Mouse (Mus musculus): ENCODE measurements around the gene Gm3015. TPM values are rescaled to one million over a fixed set of nuclear protein-coding genes. Genes with fewer than 3 reads are reported as not detected.
"Not testable (repeated sequence)": the region's sequence is repeated elsewhere in the genome, so short reads cannot be mapped to it uniquely, and the experiment has no call there.

Gm3015 gene
- not detected in 2 replicates for polyA plus RNA-seq (2015; fragmentation: Nextera tagmentation; extraction: Ambion mirVana)

GRCm38 (mm10) chr14:42768721-42769120, at the start of gene Gm3015:
Gene Gm3015 (minus strand): TSS chr14:42768821.
- ATAC-seq (ENCODE audit: insufficient number of reproducible peaks, insufficient read depth, low FRiP score, low TSS enrichment, low read depth); H3K36me3 ChIP-seq; H3K4me3 ChIP-seq; H3K4me1 ChIP-seq; H3K9me3 ChIP-seq; H3K27ac ChIP-seq; H3K4me2 ChIP-seq; H3K27me3 ChIP-seq; H3K9ac ChIP-seq: not testable (repeated sequence)
- 50% methylated on average over 1 of the region's 1 CpGs for WGBS

- not testable (repeated sequence) for ATAC-seq (ENCODE audit: insufficient number of reproducible peaks, insufficient read depth, low FRiP score, low TSS enrichment, low read depth); H3K4me2 ChIP-seq; H3K27me3 ChIP-seq; H3K36me3 ChIP-seq; H3K9ac ChIP-seq; H3K27ac ChIP-seq; H3K4me1 ChIP-seq; H3K9me3 ChIP-seq; H3K4me3 ChIP-seq
These were observed 29.3 kb upstream of the Gm3015 start, which contains the start of gene Gm10377 for GRCm38 (mm10) chr14:42797887-42798286. Gene Gm10377 (minus strand): TSS chr14:42797987.

Other genes starting within 250 kb of the Gm3015 start
- gene Gm8024, start 244.5 kb downstream of the Gm3015 start, polyA plus RNA-seq (2015; fragmentation: Nextera tagmentation; extraction: Ambion mirVana), result not detected in 2 replicates
- not detected in 2 replicates for gene Gm17124, start 168.9 kb downstream of the Gm3015 start, polyA plus RNA-seq (2015; fragmentation: Nextera tagmentation; extraction: Ambion mirVana)
- not detected in 2 replicates for gene Gm3633, start 126.9 kb downstream of the Gm3015 start, polyA plus RNA-seq (2015; fragmentation: Nextera tagmentation; extraction: Ambion mirVana)
- not detected in 2 replicates for gene Gm10378, start 112.9 kb downstream of the Gm3015 start, polyA plus RNA-seq (2015; fragmentation: Nextera tagmentation; extraction: Ambion mirVana)
- not detected in 2 replicates for gene Gm10377, start 29.2 kb upstream of the Gm3015 start, polyA plus RNA-seq (2015; fragmentation: Nextera tagmentation; extraction: Ambion mirVana)
- not detected in 2 replicates for gene Gm21977, start 84.7 kb upstream of the Gm3015 start, polyA plus RNA-seq (2015; fragmentation: Nextera tagmentation; extraction: Ambion mirVana)
- gene Gm8082, start 224.8 kb upstream of the Gm3015 start, polyA plus RNA-seq (2015; fragmentation: Nextera tagmentation; extraction: Ambion mirVana), result not detected in 2 replicates
- gene Gm10376, start 246.8 kb upstream of the Gm3015 start, polyA plus RNA-seq (2015; fragmentation: Nextera tagmentation; extraction: Ambion mirVana), result not detected in 2 replicates

Measured in embryonic facial prominence, embryonic 13.5 days (tissue).